Mouse (Mus musculus) testis, postnatal 10 days (tissue): ENCODE results near the gene Fzd2.
"Not testable (repeated sequence)": the region's sequence is repeated elsewhere in the genome, so short reads cannot be mapped to it uniquely, and the experiment has no call there.

Source experiments
- DNase-seq: peaks from one replicate; pipeline ENCODE4 v3.0.0; 2021; ENCODE audit warnings: low spot score

Fzd2 gene

GRCm38 (mm10) chr11:102581281-102582015, 22.7 kb upstream of the Fzd2 start:
- peak; percentile 46 for DNase-seq

DNA sequence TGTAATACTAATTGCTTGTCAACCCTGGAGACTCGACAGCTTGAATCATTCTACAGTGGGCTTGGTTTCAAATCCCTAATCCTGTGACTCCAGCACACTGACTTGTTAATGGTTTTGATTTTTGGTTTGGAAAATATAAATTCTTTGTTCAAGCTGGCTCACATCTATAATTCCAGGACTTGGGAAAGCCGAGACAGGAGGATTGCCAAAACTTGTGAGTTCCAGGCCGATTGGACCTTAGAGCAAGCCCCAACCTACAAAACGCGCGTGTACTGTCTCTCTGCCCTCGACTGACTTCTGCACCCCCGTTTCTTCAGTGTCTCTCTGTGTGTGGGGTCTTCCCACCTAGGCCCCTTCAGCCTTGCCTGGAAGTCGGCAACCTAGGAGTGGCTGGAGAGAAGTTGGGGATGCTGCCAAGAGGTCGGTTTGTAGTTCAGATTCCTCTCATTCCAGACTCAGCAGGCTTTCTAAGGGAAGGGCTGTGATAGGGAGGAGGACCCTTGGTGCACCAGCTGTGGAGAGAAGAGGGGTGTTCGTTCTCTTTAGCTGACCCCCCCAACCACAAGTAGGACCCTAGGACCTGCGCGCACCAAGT, 22.1 kb upstream of the Fzd2 start:
- peak; percentile 58 for DNase-seq

GRCm38 (mm10) chr11:102582736-102583135, 21.5 kb upstream of the Fzd2 start:
- no peak for DNase-seq

DNA sequence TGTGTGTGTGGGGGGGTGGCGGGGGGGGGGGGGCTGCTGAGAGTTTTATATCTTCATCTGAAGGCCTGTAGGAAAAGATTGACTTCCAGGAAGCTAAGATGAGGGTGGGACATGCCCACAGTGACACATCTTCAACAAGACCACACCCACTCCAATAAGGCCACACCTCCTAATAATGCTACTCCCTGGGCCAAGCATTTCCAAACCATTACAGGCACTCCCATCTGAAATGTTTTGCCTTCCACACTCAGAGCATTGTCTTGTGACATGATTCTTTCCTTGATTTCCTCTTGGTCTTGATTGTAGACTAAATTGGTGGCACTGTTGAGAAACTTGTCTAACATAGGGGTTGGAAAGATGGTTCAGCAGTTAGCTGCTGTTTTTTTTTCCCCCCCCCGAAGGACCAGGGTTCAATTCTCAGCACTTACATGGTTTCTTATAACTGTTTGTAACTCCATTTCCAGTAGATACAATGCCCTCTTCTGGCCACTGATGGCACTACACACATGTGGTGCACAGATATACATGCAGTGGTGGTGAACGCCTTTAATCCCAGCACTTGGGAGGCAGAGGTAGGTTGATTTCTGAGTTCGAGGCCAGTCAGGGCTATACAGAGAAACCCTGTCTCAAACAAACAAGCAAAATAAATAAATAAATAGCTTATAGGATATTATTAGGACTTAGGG, 17.6 kb upstream of the Fzd2 start:
- DNase-seq = no peak

DNA sequence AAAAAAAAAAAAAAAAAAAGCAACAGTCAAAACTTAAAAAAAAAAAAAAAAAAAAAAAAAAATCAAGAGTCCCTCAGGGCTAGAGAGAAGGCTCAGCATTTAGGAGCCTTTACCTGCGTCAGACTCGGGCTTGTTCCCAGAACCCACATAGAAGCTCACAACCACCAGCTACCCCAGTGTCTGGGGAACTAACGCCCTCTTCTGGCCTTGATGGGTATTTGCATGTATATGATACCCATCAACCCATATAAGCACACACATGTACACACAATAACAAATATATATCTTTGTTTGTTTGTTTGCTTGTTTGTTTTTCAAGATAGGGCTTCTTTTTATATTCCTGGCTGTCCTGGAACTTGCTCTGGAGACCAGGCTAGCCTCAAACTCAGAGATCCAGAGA, 16.6 kb upstream of the Fzd2 start:
- no peak for DNase-seq

DNA sequence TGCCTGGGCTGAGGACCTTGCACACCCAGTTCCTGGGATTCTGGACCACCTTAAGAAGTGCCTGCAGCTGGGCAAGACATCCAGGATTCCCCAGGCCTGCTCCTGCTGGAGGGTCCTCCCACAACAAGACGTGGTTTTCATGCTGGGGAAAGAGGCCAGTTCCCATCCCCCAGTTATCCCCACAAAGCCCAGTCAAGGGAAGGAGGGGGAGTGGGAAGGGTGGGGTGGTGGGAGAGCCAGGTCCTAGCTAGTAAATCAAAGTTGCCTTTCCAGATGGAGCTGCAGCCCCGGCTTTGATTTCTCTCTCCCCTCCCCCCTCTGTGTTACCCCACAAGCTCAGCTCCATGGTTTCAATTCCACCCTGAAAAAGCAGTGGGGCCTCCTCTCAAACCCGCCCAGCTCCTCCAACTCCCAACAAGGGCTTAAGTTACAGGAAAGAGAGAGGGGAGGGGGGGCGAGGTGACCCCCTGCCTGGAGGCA, 8.8 kb upstream of the Fzd2 start:
- DNase-seq = no peak

- no peak for DNase-seq
These were observed 4.3 kb upstream of the Fzd2 start for GRCm38 (mm10) chr11:102599912-102600311.

DNA sequence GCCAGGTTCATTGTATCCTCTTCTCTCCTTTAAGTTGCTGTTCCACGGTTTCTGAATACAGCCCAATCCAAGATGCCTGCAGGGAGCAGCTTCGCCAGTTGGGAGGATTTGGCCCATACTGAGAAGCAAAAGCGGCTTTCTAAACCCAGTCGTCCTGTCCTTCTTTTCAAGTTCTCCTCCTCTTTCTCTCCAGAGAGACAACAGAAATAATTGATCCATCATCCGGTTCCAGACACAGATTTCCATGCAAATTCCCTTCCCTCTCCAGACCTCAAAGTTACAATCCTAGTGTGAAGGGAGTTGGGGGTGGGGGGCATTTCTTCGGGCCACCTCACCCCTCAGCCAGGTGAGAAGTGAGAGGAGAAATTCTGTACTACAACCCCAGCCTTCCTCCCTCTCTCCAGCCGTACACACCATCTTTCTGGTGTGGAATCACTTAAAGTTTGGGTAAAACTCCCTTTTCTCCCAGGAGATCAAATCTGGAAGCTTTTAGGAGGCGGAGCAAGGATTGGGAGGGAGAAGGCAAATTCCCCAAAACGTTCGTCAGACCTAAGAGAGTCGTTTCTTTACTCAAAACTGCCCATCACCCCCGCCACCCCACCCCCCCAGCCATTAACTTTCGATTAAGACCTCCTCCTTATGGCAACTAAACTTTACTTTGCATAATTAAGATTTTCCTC, 1.2 kb upstream of the Fzd2 start:
- peak; percentile 47 for DNase-seq

GRCm38 (mm10) chr11:102603496-102603850, 723 bp upstream of the Fzd2 start:
- DNase-seq = peak; percentile 68

DNA sequence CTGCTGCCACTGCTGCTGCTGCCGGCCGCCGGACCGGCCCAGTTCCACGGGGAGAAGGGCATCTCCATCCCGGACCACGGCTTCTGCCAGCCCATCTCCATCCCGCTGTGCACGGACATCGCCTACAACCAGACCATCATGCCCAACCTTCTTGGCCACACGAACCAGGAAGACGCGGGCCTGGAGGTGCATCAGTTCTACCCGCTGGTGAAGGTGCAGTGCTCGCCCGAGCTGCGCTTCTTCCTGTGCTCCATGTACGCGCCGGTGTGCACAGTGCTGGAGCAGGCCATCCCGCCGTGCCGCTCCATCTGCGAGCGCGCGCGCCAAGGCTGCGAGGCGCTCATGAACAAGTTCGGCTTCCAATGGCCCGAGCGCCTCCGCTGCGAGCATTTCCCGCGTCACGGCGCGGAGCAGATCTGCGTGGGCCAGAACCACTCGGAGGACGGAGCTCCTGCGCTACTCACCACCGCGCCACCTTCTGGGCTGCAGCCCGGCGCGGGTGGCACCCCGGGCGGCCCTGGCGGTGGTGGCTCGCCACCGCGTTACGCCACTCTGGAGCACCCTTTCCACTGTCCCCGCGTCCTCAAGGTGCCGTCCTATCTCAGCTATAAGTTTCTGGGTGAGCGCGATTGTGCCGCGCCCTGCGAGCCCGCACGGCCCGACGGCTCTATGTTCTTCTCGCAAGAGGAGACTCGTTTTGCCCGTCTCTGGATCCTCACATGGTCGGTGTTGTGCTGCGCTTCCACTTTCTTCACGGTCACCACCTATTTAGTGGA, 769 bp downstream of the Fzd2 start:
- peak; percentile 61 for DNase-seq

DNA sequence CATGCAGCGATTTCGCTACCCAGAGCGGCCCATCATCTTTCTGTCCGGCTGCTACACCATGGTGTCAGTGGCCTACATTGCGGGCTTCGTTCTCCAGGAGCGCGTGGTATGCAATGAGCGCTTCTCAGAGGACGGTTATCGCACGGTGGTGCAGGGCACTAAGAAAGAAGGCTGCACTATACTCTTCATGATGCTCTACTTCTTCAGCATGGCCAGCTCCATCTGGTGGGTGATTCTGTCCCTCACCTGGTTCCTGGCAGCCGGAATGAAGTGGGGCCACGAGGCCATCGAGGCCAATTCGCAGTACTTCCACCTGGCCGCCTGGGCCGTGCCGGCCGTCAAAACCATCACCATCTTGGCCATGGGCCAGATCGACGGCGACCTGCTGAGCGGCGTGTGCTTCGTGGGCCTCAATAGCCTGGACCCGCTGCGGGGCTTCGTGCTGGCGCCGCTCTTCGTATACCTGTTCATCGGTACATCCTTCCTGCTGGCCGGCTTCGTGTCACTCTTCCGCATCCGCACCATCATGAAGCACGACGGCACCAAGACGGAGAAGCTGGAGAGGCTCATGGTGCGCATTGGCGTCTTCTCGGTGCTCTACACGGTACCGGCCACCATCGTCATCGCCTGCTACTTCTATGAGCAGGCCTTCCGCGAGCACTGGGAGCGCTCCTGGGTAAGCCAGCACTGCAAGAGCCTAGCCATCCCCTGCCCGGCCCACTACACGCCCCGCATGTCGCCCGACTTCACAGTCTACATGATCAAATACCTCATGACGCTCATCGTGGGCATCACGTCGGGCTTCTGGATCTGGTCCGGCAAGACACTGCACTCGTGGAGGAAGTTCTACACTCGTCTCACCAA, 1.6 kb downstream of the Fzd2 start:
- peak; percentile 63 for DNase-seq

GRCm38 (mm10) chr11:102606751-102607171, 2.6 kb downstream of the Fzd2 start:
- no peak for DNase-seq

GRCm38 (mm10) chr11:102607201-102607600, 3.0 kb downstream of the Fzd2 start:
- DNase-seq = not testable (repeated sequence)

GRCm38 (mm10) chr11:102607686-102608548, 3.7 kb downstream of the Fzd2 start:
- no peak for DNase-seq

- DNase-seq = no peak
These were observed 4.5 kb downstream of the Fzd2 start for GRCm38 (mm10) chr11:102608691-102609090.

- no peak for DNase-seq
These were observed 5.3 kb downstream of the Fzd2 start for GRCm38 (mm10) chr11:102609483-102609882.

DNA sequence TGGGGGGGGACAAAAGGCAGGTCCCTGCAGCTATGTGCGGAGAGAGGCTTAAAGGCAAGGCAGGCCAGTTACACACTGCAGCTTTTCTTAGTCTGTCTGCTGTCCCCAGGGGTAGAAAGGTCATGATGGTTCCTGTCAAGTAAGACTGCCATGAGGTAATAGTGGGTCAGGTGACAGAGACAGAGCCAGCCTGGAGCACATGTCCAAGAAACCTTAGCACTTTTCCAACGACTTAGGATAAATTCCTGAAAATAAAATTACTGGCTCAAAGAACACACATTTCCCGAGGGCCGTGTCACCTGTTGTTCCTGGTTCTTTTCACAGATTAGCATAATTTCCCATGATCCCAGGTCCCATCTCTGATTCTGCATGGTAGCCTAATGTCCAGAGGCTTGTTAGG, 6.1 kb downstream of the Fzd2 start:
- DNase-seq = no peak

- no peak for DNase-seq
These were observed 6.6 kb downstream of the Fzd2 start for GRCm38 (mm10) chr11:102610675-102611316.

DNA sequence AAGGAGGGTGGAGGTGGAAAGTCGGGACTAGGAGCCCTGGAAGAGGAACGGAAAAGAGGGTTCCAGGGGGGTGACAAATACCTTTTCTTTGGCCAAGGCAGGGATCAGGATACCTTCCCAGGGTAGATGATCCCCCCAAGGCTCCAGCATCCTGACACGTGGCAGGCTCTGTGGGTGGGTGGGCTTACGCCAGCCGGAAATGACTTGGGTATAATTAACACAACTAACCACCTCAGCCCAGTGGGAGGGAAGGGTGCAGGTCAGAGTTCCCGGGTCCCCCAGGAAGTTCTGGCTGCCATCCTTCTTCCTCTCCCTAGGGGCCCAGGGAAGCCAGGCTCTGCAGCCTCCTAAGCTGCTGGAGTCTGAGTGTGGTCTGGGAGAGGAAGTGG, 7.1 kb downstream of the Fzd2 start:
- DNase-seq = no peak
